Mouse (Mus musculus) C2C12 (cell line): Measurements from ENCODE around the gene 4933424G06Rik. TPM values are rescaled to one million over a fixed set of nuclear protein-coding genes. Genes with fewer than 3 reads are reported as not detected.

Source experiments
- H3K27me3 ChIP-seq: one replicate; pipeline ENCODE4 v1.6.1; 2011; ENCODE audit not compliant: control insufficient read depth, insufficient read depth, insufficient read length
- H3K36me3 ChIP-seq: one replicate; pipeline ENCODE4 v1.6.1; 2011; ENCODE audit not compliant: control insufficient read depth, insufficient read depth
- H3K4me3 ChIP-seq: one replicate; pipeline ENCODE4 v1.5.1; 2011; ENCODE audit warnings: mild to moderate bottlenecking, control low read depth; ENCODE audit not compliant: poor library complexity, insufficient read depth, severe bottlenecking
- H3K79me2 ChIP-seq: one replicate; pipeline ENCODE4 v1.6.1; 2011; ENCODE audit not compliant: control insufficient read depth, insufficient read depth
- H3K79me3 ChIP-seq: one replicate; pipeline ENCODE4 v1.6.1; 2011; ENCODE audit warnings: low read depth, control low read depth
- H3ac ChIP-seq: one replicate; pipeline ENCODE3; 2011; ENCODE audit warnings: low read depth; ENCODE audit not compliant: control insufficient read depth, insufficient read length
- CEBPB ChIP-seq: IDR thresholded peaks from one replicate; pipeline ENCODE4 v1.6.1; 2011; ENCODE audit warnings: low read depth, mild to moderate bottlenecking, control low read depth, moderate library complexity
- CTCF ChIP-seq: IDR thresholded peaks from one replicate; pipeline ENCODE4 v1.5.1; 2011; ENCODE audit not compliant: control insufficient read depth, insufficient read depth, insufficient read length
- FOSL1 ChIP-seq: IDR thresholded peaks from one replicate; pipeline ENCODE4 v1.8.0; 2011; ENCODE audit warnings: mild to moderate bottlenecking, low read length; ENCODE audit not compliant: poor library complexity, insufficient read depth, severe bottlenecking
- MAX ChIP-seq: IDR thresholded peaks from one replicate; pipeline ENCODE4 v1.6.1; 2011; ENCODE audit warnings: mild to moderate bottlenecking, control low read depth
- MYOD1 ChIP-seq: IDR thresholded peaks from one replicate; pipeline ENCODE4 v1.6.1; 2011; ENCODE audit warnings: low read depth; ENCODE audit not compliant: control insufficient read depth, insufficient read length
- MYOG ChIP-seq: IDR thresholded peaks from one replicate; pipeline ENCODE4 v1.6.1; 2011; ENCODE audit not compliant: control insufficient read depth, insufficient read length; ENCODE audit errors: extremely low read depth
- USF1 ChIP-seq: IDR thresholded peaks from one replicate; pipeline ENCODE4 v1.6.1; 2011; ENCODE audit warnings: low read depth, mild to moderate bottlenecking, control low read depth, moderate library complexity
- polyA plus RNA-seq: library from polyadenylated mRNA; unstranded; fragments of >200 nt; fragmentation: generic; extraction: Trizol; gene quantifications from one replicate; pipeline ENCODE4 v1.2.1, GENCODE M21; 2012; ENCODE audit warnings: missing spikeins

Gene 4933424G06Rik
- polyA plus RNA-seq, 1 experiment: 0.02 TPM

- Histone ChIP-seq H3K27me3 (peaks cover 5% of the 10 kb centered on the region), H3ac (no peak overlapping the region), H3K79me3 (no peaks in the 10 kb centered on the region), H3K79me2 (no peaks in the 10 kb centered on the region), H3K36me3 (no peaks in the 10 kb centered on the region), H3K4me3 (no peak overlapping the region)
- TF ChIP-seq FOSL1: no peak
- TF ChIP-seq USF1: no peak
- no peak for TF ChIP-seq CTCF
- no peak for TF ChIP-seq MAX
- no peak for TF ChIP-seq MYOD1
- TF ChIP-seq CEBPB: no peak
Measured at GRCm38 (mm10) chr1:36744268-36744944, 34.5 kb downstream of the 4933424G06Rik start.

- Histone ChIP-seq H3K4me3 (no peak overlapping the region), H3K79me2 (no peaks in the 10 kb centered on the region), H3K79me3 (no peaks in the 10 kb centered on the region), H3K27me3 (peaks cover 3% of the 10 kb centered on the region), H3K36me3 (no peaks in the 10 kb centered on the region), H3ac (no peak overlapping the region)
- TF ChIP-seq MYOG: no peak
- no peak for TF ChIP-seq MAX
- no peak for TF ChIP-seq CEBPB
- no peak for TF ChIP-seq FOSL1
- TF ChIP-seq MYOD1: no peak
- TF ChIP-seq CTCF: no peak
- no peak for TF ChIP-seq USF1
Measured at GRCm38 (mm10) chr1:36745661-36746060, 35.7 kb downstream of the 4933424G06Rik start.

GRCm38 (mm10) chr1:36746452-36746851 is 36.5 kb downstream of the 4933424G06Rik start:
- TF ChIP-seq MAX (no peak), MYOD1 (no peak), CTCF (no peak), FOSL1 (no peak), CEBPB (no peak), MYOG (no peak), USF1 (no peak)
- Histone ChIP-seq H3K27me3 (no peaks in the 10 kb centered on the region), H3K79me2 (no peaks in the 10 kb centered on the region), H3K4me3 (no peak overlapping the region), H3K79me3 (no peaks in the 10 kb centered on the region), H3ac (no peak overlapping the region), H3K36me3 (no peaks in the 10 kb centered on the region)

GRCm38 (mm10) chr1:36753932-36754675 is 44.2 kb downstream of the 4933424G06Rik start:
- no peak overlapping the region for H3ac ChIP-seq
- no peak for TF ChIP-seq CEBPB
- TF ChIP-seq MYOD1: no peak
- TF ChIP-seq MAX: no peak
- no peak for TF ChIP-seq FOSL1
- no peak for TF ChIP-seq MYOG
- TF ChIP-seq CTCF: no peak
- no peak for TF ChIP-seq USF1
- no peaks in the 10 kb centered on the region for H3K79me2 ChIP-seq
- H3K79me3 ChIP-seq: no peaks in the 10 kb centered on the region
- no peak overlapping the region for H3K4me3 ChIP-seq
- no peaks in the 10 kb centered on the region for H3K36me3 ChIP-seq
- peaks cover 10% of the 10 kb centered on the region for H3K27me3 ChIP-seq

- Histone ChIP-seq H3K4me3 (no peak overlapping the region), H3ac (no peak overlapping the region), H3K79me3 (no peaks in the 10 kb centered on the region), H3K36me3 (no peaks in the 10 kb centered on the region), H3K79me2 (no peaks in the 10 kb centered on the region), H3K27me3 (peaks cover 16% of the 10 kb centered on the region)
- TF ChIP-seq CEBPB (no peak), MYOD1 (no peak), MAX (no peak), CTCF (no peak)
Measured at GRCm38 (mm10) chr1:36758553-36758952, 48.6 kb downstream of the 4933424G06Rik start.

- H3ac ChIP-seq: no peak overlapping the region
- peaks cover 14% of the 10 kb centered on the region for H3K27me3 ChIP-seq
- H3K79me2 ChIP-seq: no peaks in the 10 kb centered on the region
- TF ChIP-seq MYOG: no peak
- TF ChIP-seq FOSL1: no peak
- no peak for TF ChIP-seq MAX
- no peak for TF ChIP-seq CTCF
- H3K4me3 ChIP-seq: no peak overlapping the region
- no peaks in the 10 kb centered on the region for H3K79me3 ChIP-seq
- H3K36me3 ChIP-seq: no peaks in the 10 kb centered on the region
Measured at GRCm38 (mm10) chr1:36759076-36759475, 49.1 kb downstream of the 4933424G06Rik start.
